Mouse (Mus musculus): ENCODE data around the gene Otulinl.

- TF ChIP-seq ZC3H11A (IDR thresholded peaks at IDR 0.05; ENCODE audit: borderline replicate concordance, low read depth, low read length) (no peak), MAFK (IDR thresholded peaks at IDR 0.05; ENCODE audit: insufficient read depth, low read depth, low read length) (no peak), HCFC1 (IDR thresholded peaks at IDR 0.05; ENCODE audit: borderline replicate concordance, insufficient read depth, low read length) (no peak), CHD2 (IDR thresholded peaks at IDR 0.05; ENCODE audit: low read depth, low read length) (no peak)
These were observed 10.8 kb upstream of the Otulinl start for GRCm38 (mm10) chr15:27692161-27692560.
